Mouse (Mus musculus) midbrain, embryonic 14.5 days (tissue): ENCODE data around the gene Retreg1. TPM values are rescaled to one million over a fixed set of nuclear protein-coding genes. Genes with fewer than 3 reads are reported as not detected.

Experiments
- ATAC-seq: fragments of 200-750 bp; cut with Nextera tagmentation; 2 replicates; pipeline ENCODE4 v1.8.0; 2017; ENCODE audit warnings: moderate number of reproducible peaks, moderate library complexity; ENCODE audit not compliant: low FRiP score, low TSS enrichment
- DNase-seq: peaks from one replicate; pipeline ENCODE4 v3.0.0-alpha.2; 2015
- H3K27ac ChIP-seq: fragments of 300-500 bp; sonication (generic); replicated peaks from 2 replicates; pipeline ENCODE4 v1.5.1; 2014; ENCODE audit warnings: mild to moderate bottlenecking, low read depth, low read length, moderate library complexity
- H3K27me3 ChIP-seq: fragments of 300-500 bp; sonication (generic); 2 replicates; pipeline ENCODE4 v1.6.1; 2014; ENCODE audit warnings: low read length, control low read depth, mixed read lengths; ENCODE audit not compliant: control insufficient read depth, insufficient read depth
- H3K36me3 ChIP-seq: fragments of 300-500 bp; sonication (generic); 2 replicates; pipeline ENCODE4 v1.6.1; 2014; ENCODE audit warnings: low read length, control low read depth; ENCODE audit not compliant: control insufficient read depth, insufficient read depth
- H3K4me1 ChIP-seq: fragments of 300-500 bp; sonication (generic); 2 replicates; pipeline ENCODE4 v1.6.1; 2014; ENCODE audit warnings: mild to moderate bottlenecking, antibody characterized with exemption, low read length, control low read depth; ENCODE audit not compliant: control insufficient read depth, insufficient read depth
- H3K4me2 ChIP-seq: fragments of 300-500 bp; sonication (generic); 2 replicates; pipeline ENCODE4 v1.6.1; 2014; ENCODE audit warnings: mild to moderate bottlenecking, low read length, moderate library complexity
- H3K4me3 ChIP-seq: fragments of 300-500 bp; sonication (generic); replicated peaks from 2 replicates; pipeline ENCODE4 v1.5.1; 2014; ENCODE audit warnings: low read depth, low read length
- H3K9ac ChIP-seq: fragments of 300-500 bp; sonication (generic); replicated peaks from 2 replicates; pipeline ENCODE4 v1.6.1; 2014; ENCODE audit warnings: mild to moderate bottlenecking, low read length, moderate library complexity
- H3K9me3 ChIP-seq: fragments of 300-500 bp; sonication (generic); 2 replicates; pipeline ENCODE4 v1.6.1; 2016; ENCODE audit warnings: low read length, control low read depth, mixed read lengths; ENCODE audit not compliant: control insufficient read depth
- WGBS: fragments of 180-500 bp; shearing (Covaris S2); extraction: QIAGEN DNeasy Blood & Tissue Kit; methylation state at CpG from one replicate; pipeline ENCODE4 v1.1.7; 2014; 5-methylcytosine and 5-hydroxymethylcytosine counted together
- polyA plus RNA-seq: library from polyadenylated mRNA; unstranded; fragments of >200 nt; fragmentation: Nextera tagmentation; extraction: Ambion mirVana; gene quantifications from 2 replicates; pipeline ENCODE4 v1.2.1, GENCODE M21; 2014

Gene Retreg1
- polyA plus RNA-seq, 1 experiment from 2014 or later, result 13.6 TPM

GRCm38 (mm10) chr15:25923916-25924315, 80.9 kb downstream of the Retreg1 start:
- WGBS, result 77% methylated on average over 8 of the region's 8 CpGs
- no peaks in the 10 kb centered on the region for H3K36me3 ChIP-seq

GRCm38 (mm10) chr15:25926171-25926570, 83.2 kb downstream of the Retreg1 start:
- no peaks in the 10 kb centered on the region for H3K36me3 ChIP-seq
- H3K4me3 ChIP-seq, result no peak overlapping the region
- no peak overlapping the region for H3K9ac ChIP-seq
- no peaks in the 10 kb centered on the region for H3K27me3 ChIP-seq
- H3K9me3 ChIP-seq, result no peaks in the 10 kb centered on the region
- H3K27ac ChIP-seq, result no peak overlapping the region
- DNase-seq (no peak), ATAC-seq (no peak)
- H3K4me1 ChIP-seq, result no peaks in the 10 kb centered on the region
- no peak overlapping the region for H3K4me2 ChIP-seq
- WGBS, result 96% methylated on average over 4 of the region's 4 CpGs

More at GRCm38 (mm10) chr15:25923916-25924315, 80.9 kb downstream of the Retreg1 start:
- H3K4me1 ChIP-seq, result no peaks in the 10 kb centered on the region
- no peak overlapping the region for H3K9ac ChIP-seq
- DNase-seq (no peak), ATAC-seq (no peak)
- H3K4me3 ChIP-seq, result no peak overlapping the region
- H3K9me3 ChIP-seq, result no peaks in the 10 kb centered on the region
- H3K27me3 ChIP-seq, result no peaks in the 10 kb centered on the region
- no peak overlapping the region for H3K4me2 ChIP-seq
- H3K27ac ChIP-seq, result no peak overlapping the region

- Histone ChIP-seq H3K36me3 (no peaks in the 10 kb centered on the region), H3K27me3 (no peaks in the 10 kb centered on the region), H3K9me3 (no peaks in the 10 kb centered on the region), H3K4me1 (no peaks in the 10 kb centered on the region), H3K9ac (no peak overlapping the region), H3K4me2 (no peak overlapping the region), H3K27ac (no peak overlapping the region), H3K4me3 (no peak overlapping the region)
- ATAC-seq, result no peak
- 97% methylated on average over 14 of the region's 14 CpGs for WGBS
- no peak for DNase-seq
Observed at GRCm38 (mm10) chr15:25927106-25927505, 84.1 kb downstream of the Retreg1 start.

- DNase-seq, result no peak
- Histone ChIP-seq H3K4me3 (no peak overlapping the region), H3K4me1 (no peaks in the 10 kb centered on the region), H3K27me3 (no peaks in the 10 kb centered on the region), H3K27ac (no peak overlapping the region), H3K36me3 (no peaks in the 10 kb centered on the region), H3K4me2 (no peak overlapping the region), H3K9me3 (no peaks in the 10 kb centered on the region), H3K9ac (no peak overlapping the region)
- ATAC-seq, result no peak
- WGBS, result 93% methylated on average over 8 of the region's 8 CpGs
Observed at GRCm38 (mm10) chr15:25928001-25928400, 85.0 kb downstream of the Retreg1 start.

- Histone ChIP-seq H3K9me3 (no peaks in the 10 kb centered on the region), H3K9ac (no peak overlapping the region), H3K4me2 (no peak overlapping the region), H3K4me1 (no peaks in the 10 kb centered on the region), H3K4me3 (no peak overlapping the region), H3K27me3 (no peaks in the 10 kb centered on the region), H3K36me3 (no peaks in the 10 kb centered on the region), H3K27ac (no peak overlapping the region)
- WGBS, result 69% methylated on average over 5 of the region's 5 CpGs
- DNase-seq (no peak), ATAC-seq (no peak)
Observed at GRCm38 (mm10) chr15:25928831-25929230, 85.9 kb downstream of the Retreg1 start.

- DNase-seq, result no peak
- Histone ChIP-seq H3K36me3 (no peaks in the 10 kb centered on the region), H3K4me3 (no peak overlapping the region), H3K9me3 (no peaks in the 10 kb centered on the region), H3K27me3 (no peaks in the 10 kb centered on the region), H3K27ac (no peak overlapping the region), H3K4me2 (no peak overlapping the region), H3K9ac (no peak overlapping the region), H3K4me1 (no peaks in the 10 kb centered on the region)
- ATAC-seq, result no peak
- WGBS, result 82% methylated on average over 11 of the region's 11 CpGs
Observed at GRCm38 (mm10) chr15:25929518-25929917, 86.5 kb downstream of the Retreg1 start.

- 93% methylated on average over 10 of the region's 10 CpGs for WGBS
- no peak for ATAC-seq
Observed at GRCm38 (mm10) chr15:25929936-25930335, 87.0 kb downstream of the Retreg1 start.

GRCm38 (mm10) chr15:25930657-25931056, 87.7 kb downstream of the Retreg1 start:
- Histone ChIP-seq H3K4me2 (no peak overlapping the region), H3K4me1 (no peaks in the 10 kb centered on the region), H3K27ac (no peak overlapping the region), H3K9me3 (no peaks in the 10 kb centered on the region), H3K27me3 (no peaks in the 10 kb centered on the region), H3K36me3 (no peaks in the 10 kb centered on the region), H3K4me3 (no peak overlapping the region), H3K9ac (no peak overlapping the region)
- ATAC-seq (no peak), DNase-seq (no peak)
- WGBS, result 87% methylated on average over 5 of the region's 5 CpGs

More at GRCm38 (mm10) chr15:25929936-25930335, 87.0 kb downstream of the Retreg1 start:
- no peak overlapping the region for H3K27ac ChIP-seq
- H3K27me3 ChIP-seq, result no peaks in the 10 kb centered on the region
- H3K4me1 ChIP-seq, result no peaks in the 10 kb centered on the region
- H3K9me3 ChIP-seq, result no peaks in the 10 kb centered on the region
- H3K4me3 ChIP-seq, result no peak overlapping the region
- no peak for DNase-seq
- no peak overlapping the region for H3K9ac ChIP-seq
- no peaks in the 10 kb centered on the region for H3K36me3 ChIP-seq
- no peak overlapping the region for H3K4me2 ChIP-seq

- ATAC-seq (no peak), DNase-seq (no peak)
- no peaks in the 10 kb centered on the region for H3K36me3 ChIP-seq
- no peak overlapping the region for H3K9ac ChIP-seq
- no peak overlapping the region for H3K27ac ChIP-seq
- no peak overlapping the region for H3K4me2 ChIP-seq
- WGBS, result 91% methylated on average over 9 of the region's 9 CpGs
- no peaks in the 10 kb centered on the region for H3K27me3 ChIP-seq
- H3K9me3 ChIP-seq, result no peaks in the 10 kb centered on the region
- H3K4me1 ChIP-seq, result no peaks in the 10 kb centered on the region
- no peak overlapping the region for H3K4me3 ChIP-seq
Observed at GRCm38 (mm10) chr15:25932497-25932896, 89.5 kb downstream of the Retreg1 start.
